Mouse (Mus musculus): Measurements from ENCODE around the gene Spryd4.
"Not testable (repeated sequence)": the region's sequence is repeated elsewhere in the genome, so short reads cannot be mapped to it uniquely, and the experiment has no call there.

The Spryd4 gene

GRCm38 (mm10) chr10:128218387-128219117, 6.9 kb upstream of the Spryd4 start:
- Histone ChIP-seq H3K36me3 (ENCODE audit: insufficient read depth, low read length) (no peaks in the 10 kb centered on the region), H3K27me3 (ENCODE audit: insufficient read depth, low read length) (peaks cover 11% of the 10 kb centered on the region), H3K4me3 (replicated peaks; ENCODE audit: low read length) (no peak overlapping the region), H3K9me3 (ENCODE audit: low read length) (no peaks in the 10 kb centered on the region), H3K4me1 (replicated peaks; ENCODE audit: low read depth, low read length) (peaks cover 24% of the 10 kb centered on the region)
- TF ChIP-seq POU5F1 (IDR thresholded peaks at IDR 0.05; ENCODE audit: borderline replicate concordance, low read length) (no peak), NANOG (IDR thresholded peaks at IDR 0.05; ENCODE audit: borderline replicate concordance, low read length) (no peak), CTCF (conservative IDR thresholded peaks at IDR 0.05; ENCODE audit: low read length) (no peak)

- Histone ChIP-seq H3K27me3 (ENCODE audit: insufficient read depth, low read length) (peaks cover 15% of the 10 kb centered on the region), H3K4me1 (replicated peaks; ENCODE audit: low read depth, low read length) (peaks cover 27% of the 10 kb centered on the region), H3K9me3 (ENCODE audit: low read length) (no peaks in the 10 kb centered on the region), H3K4me3 (replicated peaks; ENCODE audit: low read length) (no peak overlapping the region), H3K36me3 (ENCODE audit: insufficient read depth, low read length) (peaks cover 9% of the 10 kb centered on the region)
- TF ChIP-seq CTCF (conservative IDR thresholded peaks at IDR 0.05; ENCODE audit: low read length) = no peak
- no peak for TF ChIP-seq NANOG (IDR thresholded peaks at IDR 0.05; ENCODE audit: borderline replicate concordance, low read length)
- TF ChIP-seq POU5F1 (IDR thresholded peaks at IDR 0.05; ENCODE audit: borderline replicate concordance, low read length) = no peak
These were observed 3.4 kb upstream of the Spryd4 start for GRCm38 (mm10) chr10:128214981-128215380.

- peaks cover 18% of the 10 kb centered on the region for H3K36me3 ChIP-seq (ENCODE audit: insufficient read depth, low read length)
- H3K9me3 ChIP-seq (ENCODE audit: low read length); H3K4me3 ChIP-seq (replicated peaks; ENCODE audit: low read length): not testable (repeated sequence)
- peaks cover 34% of the 10 kb centered on the region for H3K4me1 ChIP-seq (replicated peaks; ENCODE audit: low read depth, low read length)
- peaks cover 15% of the 10 kb centered on the region for H3K27me3 ChIP-seq (ENCODE audit: insufficient read depth, low read length)
These were observed 2.5 kb upstream of the Spryd4 start for GRCm38 (mm10) chr10:128214112-128214511.

- TF ChIP-seq NANOG (IDR thresholded peaks at IDR 0.05; ENCODE audit: borderline replicate concordance, low read length) (no peak), CTCF (conservative IDR thresholded peaks at IDR 0.05; ENCODE audit: low read length) (peak; percentile 87)
- Histone ChIP-seq H3K4me3 (replicated peaks; ENCODE audit: low read length) (peak overlapping the region; percentile 77), H3K9me3 (ENCODE audit: low read length) (no peaks in the 10 kb centered on the region), H3K27me3 (ENCODE audit: insufficient read depth, low read length) (peaks cover 15% of the 10 kb centered on the region), H3K4me1 (replicated peaks; ENCODE audit: low read depth, low read length) (peaks cover 40% of the 10 kb centered on the region), H3K36me3 (ENCODE audit: insufficient read depth, low read length) (peaks cover 30% of the 10 kb centered on the region)
These were observed 1.3 kb upstream of the Spryd4 start for GRCm38 (mm10) chr10:128212871-128213323.

- H3K27me3 ChIP-seq (ENCODE audit: insufficient read depth, low read length) = peaks cover 15% of the 10 kb centered on the region
- H3K9me3 ChIP-seq (ENCODE audit: low read length) = no peaks in the 10 kb centered on the region
- peaks cover 38% of the 10 kb centered on the region for H3K36me3 ChIP-seq (ENCODE audit: insufficient read depth, low read length)
- TF ChIP-seq CTCF (conservative IDR thresholded peaks at IDR 0.05; ENCODE audit: low read length) = no peak
- TF ChIP-seq POU5F1 (IDR thresholded peaks at IDR 0.05; ENCODE audit: borderline replicate concordance, low read length) = no peak
- peak overlapping the region; percentile 93 for H3K4me3 ChIP-seq (replicated peaks; ENCODE audit: low read length)
- peaks cover 40% of the 10 kb centered on the region for H3K4me1 ChIP-seq (replicated peaks; ENCODE audit: low read depth, low read length)
These were observed 541 bp upstream of the Spryd4 start for GRCm38 (mm10) chr10:128212148-128212547.

- Histone ChIP-seq H3K4me3 (replicated peaks; ENCODE audit: low read length) (peak overlapping the region; percentile 93), H3K4me1 (replicated peaks; ENCODE audit: low read depth, low read length) (peaks cover 48% of the 10 kb centered on the region), H3K36me3 (ENCODE audit: insufficient read depth, low read length) (peaks cover 49% of the 10 kb centered on the region), H3K9me3 (ENCODE audit: low read length) (no peaks in the 10 kb centered on the region), H3K27me3 (ENCODE audit: insufficient read depth, low read length) (peaks cover 15% of the 10 kb centered on the region)
- no peak for TF ChIP-seq POU5F1 (IDR thresholded peaks at IDR 0.05; ENCODE audit: borderline replicate concordance, low read length)
- TF ChIP-seq NANOG (IDR thresholded peaks at IDR 0.05; ENCODE audit: borderline replicate concordance, low read length) = no peak
- TF ChIP-seq CTCF (conservative IDR thresholded peaks at IDR 0.05; ENCODE audit: low read length) = no peak
These were observed 653 bp downstream of the Spryd4 start for GRCm38 (mm10) chr10:128210954-128211353.

GRCm38 (mm10) chr10:128210131-128210530, 1.5 kb downstream of the Spryd4 start:
- Histone ChIP-seq H3K9me3 (ENCODE audit: low read length) (no peaks in the 10 kb centered on the region), H3K36me3 (ENCODE audit: insufficient read depth, low read length) (peaks cover 57% of the 10 kb centered on the region), H3K27me3 (ENCODE audit: insufficient read depth, low read length) (peaks cover 14% of the 10 kb centered on the region), H3K4me3 (replicated peaks; ENCODE audit: low read length) (peak overlapping the region; percentile 93), H3K4me1 (replicated peaks; ENCODE audit: low read depth, low read length) (peaks cover 52% of the 10 kb centered on the region)
- TF ChIP-seq CTCF (conservative IDR thresholded peaks at IDR 0.05; ENCODE audit: low read length) (no peak), NANOG (IDR thresholded peaks at IDR 0.05; ENCODE audit: borderline replicate concordance, low read length) (no peak), POU5F1 (IDR thresholded peaks at IDR 0.05; ENCODE audit: borderline replicate concordance, low read length) (no peak)

GRCm38 (mm10) chr10:128209311-128210009, 2.1 kb downstream of the Spryd4 start:
- H3K9me3 ChIP-seq (ENCODE audit: low read length) = no peaks in the 10 kb centered on the region
- no peak overlapping the region for H3K4me3 ChIP-seq (replicated peaks; ENCODE audit: low read length)
- H3K36me3 ChIP-seq (ENCODE audit: insufficient read depth, low read length) = peaks cover 62% of the 10 kb centered on the region
- peaks cover 59% of the 10 kb centered on the region for H3K4me1 ChIP-seq (replicated peaks; ENCODE audit: low read depth, low read length)
- H3K27me3 ChIP-seq (ENCODE audit: insufficient read depth, low read length) = peaks cover 10% of the 10 kb centered on the region
- no peak for TF ChIP-seq CTCF (conservative IDR thresholded peaks at IDR 0.05; ENCODE audit: low read length)
- TF ChIP-seq NANOG (IDR thresholded peaks at IDR 0.05; ENCODE audit: borderline replicate concordance, low read length) = no peak
- TF ChIP-seq POU5F1 (IDR thresholded peaks at IDR 0.05; ENCODE audit: borderline replicate concordance, low read length) = no peak
